Mouse (Mus musculus): ENCODE measurements at regions not wholly inside any gene's neighbourhood (a gene's known extent, or its start where the extent isn't known, plus 50 kb on each side); places are given as distances from the start of the nearest gene placed in this dataset.

- DNase-seq: peak; percentile 13
These were observed 60.3 kb downstream of the Zfp954 start for GRCm38 (mm10) chr7:7061001-7061400.
